Mouse (Mus musculus) lung, postnatal 10 days (tissue): ENCODE data around the gene Inpp4b.
A peak's percentile ranks its signal among the peaks of the same experiment; 100 is the strongest.

ENCODE experiments used
- DNase-seq: peaks from one replicate; pipeline ENCODE4 v3.0.0; 2021

Gene Inpp4b

DNA sequence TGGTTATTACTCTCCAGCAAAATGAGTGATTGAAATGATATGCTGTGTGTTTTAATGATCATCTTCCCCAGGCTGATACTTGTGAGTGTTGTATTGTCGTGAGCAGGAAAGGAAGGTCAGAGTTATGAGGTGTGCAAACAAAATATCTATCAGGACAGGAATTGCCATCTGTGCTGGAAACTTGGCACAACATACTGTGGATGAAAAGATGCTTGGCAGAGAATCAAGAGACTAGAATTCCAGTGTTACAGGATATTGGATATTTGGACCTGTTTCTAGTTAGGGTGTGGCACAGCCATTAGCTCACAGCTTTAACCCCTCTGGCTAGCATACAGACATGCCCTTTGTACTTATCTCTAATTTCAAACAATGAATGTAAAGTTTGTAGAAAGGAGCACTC is 507.6 kb downstream of the Inpp4b start:
- DNase-seq: no peak

DNA sequence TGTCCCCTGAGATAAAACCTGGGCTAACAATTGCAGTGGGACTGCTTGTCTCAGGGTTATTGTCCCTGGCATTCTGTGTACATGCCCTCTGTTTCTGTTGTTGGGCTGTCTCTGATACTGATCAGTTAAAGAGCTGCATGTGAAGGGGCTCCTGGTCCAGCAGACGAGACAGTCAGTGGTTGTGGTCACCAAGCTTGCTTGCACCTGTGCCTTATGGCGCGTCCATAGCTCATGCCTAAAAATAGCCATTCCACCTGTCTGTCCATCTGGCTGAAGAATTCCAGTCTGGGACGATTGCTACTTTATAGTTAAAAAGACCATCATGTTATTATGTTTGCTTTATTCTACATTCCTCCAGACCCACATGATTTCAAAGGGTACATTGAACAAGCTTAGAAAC is 510.8 kb downstream of the Inpp4b start:
- DNase-seq: no peak

DNA sequence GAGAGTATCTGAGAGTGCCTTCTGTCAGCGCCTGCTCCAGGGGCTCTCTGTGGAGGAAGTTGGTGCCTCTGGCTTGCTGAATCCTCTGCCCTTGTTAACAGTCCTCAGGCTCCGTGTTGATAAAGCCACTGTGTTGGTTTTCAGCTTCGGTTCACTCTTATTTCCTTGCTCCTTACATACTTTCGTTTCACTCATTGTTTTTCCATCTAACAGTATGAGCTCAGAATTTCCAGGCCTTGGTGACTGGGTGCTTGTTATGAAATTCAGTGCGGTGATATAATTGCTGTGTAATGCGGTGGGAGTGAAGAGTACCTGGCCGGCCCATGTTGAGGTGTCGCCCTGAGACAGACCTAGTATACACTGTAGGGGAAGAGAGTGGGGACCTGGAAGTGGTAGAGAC is 512.2 kb downstream of the Inpp4b start:
- DNase-seq: no peak

GRCm38 (mm10) chr8:81855009-81855408 is 512.7 kb downstream of the Inpp4b start:
- DNase-seq: no peak

DNA sequence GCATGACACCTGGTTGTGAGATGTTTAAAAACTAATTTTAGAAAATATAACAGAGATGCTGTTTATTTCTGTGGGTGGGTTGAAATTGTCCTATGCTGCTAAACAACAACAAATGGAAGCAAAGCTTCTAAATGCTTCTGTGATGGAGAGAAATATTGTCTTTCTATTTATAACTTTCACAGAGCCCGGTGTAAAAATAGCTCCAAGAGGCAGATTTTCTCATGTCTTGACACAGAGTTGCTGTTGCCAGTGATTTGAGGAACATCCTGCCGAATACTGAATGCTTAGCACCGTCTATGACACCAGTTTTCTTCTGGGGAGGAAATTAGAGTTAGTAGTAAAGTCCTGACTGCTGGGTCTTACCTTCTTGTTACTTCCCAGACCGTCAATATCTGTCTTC is 513.8 kb downstream of the Inpp4b start:
- DNase-seq: no peak

- no peak for DNase-seq
Observed at GRCm38 (mm10) chr8:81856608-81857007, 514.3 kb downstream of the Inpp4b start.

DNA sequence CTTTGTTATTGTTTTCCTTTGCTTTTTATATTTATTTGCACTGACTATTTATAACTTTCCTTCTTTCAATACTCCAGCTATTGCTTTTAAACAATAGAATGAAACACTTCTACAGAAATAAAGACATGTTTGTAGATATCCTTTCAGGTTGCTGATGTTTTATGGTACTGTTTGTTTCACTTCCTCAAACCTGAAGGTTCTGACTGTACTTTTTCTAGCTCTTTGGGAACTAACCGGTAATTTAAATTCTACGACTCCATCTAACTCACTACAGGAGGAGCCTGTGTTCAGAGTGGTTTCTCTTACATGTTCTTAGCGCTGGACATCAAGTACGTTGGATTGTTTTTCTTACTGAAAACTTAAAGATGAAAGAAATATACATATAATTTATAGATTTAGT is 516.0 kb downstream of the Inpp4b start:
- no peak for DNase-seq

DNA sequence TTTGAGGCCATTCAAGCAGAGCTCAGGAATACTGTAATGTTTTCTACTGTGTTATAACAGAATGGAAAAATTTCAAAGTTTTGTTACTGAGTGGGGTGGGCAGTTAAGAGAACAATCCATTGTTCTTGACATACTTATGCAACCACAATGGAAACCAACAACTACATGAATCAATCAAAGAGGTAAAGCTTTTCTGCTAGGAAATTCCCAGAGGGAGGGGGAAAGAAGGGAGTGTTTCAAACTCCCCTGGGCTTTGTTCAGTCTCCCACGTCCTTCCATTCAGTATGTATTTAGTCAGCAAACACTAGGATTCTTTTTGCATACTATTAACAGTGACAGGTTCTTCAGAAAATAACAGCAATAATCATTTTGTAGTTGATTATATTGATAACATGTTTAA is 517.4 kb downstream of the Inpp4b start:
- DNase-seq: no peak

DNA sequence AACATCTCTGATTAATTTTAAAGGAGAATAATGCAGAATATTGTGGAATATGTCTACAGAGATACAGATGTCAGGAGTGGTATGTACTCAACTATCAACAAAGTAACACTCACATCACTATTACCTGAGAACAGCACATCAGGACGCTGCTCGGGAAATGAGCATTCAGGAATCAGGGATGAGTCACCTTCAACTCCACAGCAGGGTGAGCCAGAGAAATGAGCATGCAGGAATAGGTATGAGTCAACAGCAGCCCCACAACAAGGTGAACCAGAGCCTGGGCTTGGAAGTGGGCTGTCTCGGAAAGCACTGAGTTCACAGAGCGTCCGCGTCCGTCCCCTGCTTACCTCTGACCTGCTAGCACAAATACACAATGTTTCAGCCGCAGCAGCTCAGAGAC is 519.0 kb downstream of the Inpp4b start:
- no peak for DNase-seq

DNA sequence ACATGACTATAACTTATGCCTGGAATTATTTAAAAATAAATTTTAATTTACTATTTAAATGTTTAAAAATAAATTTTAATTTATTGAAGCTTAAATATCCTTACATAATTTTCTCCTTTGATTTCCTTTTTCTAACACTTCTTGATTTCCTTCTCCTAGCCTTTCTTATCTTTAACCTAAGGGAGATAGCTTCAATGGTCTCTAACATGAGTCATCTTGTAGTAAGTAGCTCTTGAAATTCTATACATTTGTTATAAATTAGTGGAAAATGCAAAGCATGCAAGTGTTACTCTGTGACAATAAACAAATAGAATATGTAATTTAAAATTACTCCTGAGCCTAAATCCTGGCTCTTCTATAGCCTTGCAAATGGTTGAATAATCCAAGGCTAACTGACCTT is 520.4 kb downstream of the Inpp4b start:
- DNase-seq: no peak

DNA sequence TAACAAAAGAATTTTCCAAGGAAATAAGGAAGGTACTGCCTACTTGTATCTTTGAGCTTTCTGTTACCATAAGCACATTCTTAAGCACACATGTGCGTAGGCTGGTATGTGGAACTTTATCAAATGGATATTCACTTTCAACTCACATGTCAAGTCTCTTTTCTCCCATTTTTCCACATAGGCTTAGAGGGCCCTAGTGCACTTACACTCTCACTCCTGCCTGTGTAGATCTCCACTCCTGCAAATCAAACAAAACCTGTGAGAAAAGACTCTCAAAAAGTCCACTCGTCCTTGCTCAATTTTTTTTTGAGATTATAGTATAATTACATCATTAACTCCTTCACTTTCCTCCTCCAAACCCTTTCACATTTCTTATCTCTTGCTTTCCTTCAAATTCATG is 522.0 kb downstream of the Inpp4b start:
- DNase-seq: no peak

DNA sequence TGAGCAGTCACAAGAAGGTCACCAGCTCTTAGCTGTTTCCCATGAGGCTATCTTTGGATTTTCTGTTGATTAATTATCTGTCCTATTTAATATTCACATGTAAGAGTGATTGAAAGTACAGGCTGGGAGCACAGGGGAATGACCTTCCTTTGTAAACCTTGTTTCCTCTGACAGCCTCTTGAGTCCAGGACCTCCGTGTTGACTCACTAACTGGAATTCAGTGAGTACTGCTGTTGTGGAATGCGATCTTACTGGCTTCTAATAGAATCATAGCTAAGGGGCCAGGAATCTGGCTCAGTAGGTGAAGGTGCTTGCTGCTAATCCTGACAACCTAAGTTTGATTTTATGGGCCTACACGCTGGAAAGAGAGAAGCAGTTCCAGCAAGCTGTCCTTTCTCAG is 523.3 kb downstream of the Inpp4b start:
- peak; percentile 11 for DNase-seq

DNA sequence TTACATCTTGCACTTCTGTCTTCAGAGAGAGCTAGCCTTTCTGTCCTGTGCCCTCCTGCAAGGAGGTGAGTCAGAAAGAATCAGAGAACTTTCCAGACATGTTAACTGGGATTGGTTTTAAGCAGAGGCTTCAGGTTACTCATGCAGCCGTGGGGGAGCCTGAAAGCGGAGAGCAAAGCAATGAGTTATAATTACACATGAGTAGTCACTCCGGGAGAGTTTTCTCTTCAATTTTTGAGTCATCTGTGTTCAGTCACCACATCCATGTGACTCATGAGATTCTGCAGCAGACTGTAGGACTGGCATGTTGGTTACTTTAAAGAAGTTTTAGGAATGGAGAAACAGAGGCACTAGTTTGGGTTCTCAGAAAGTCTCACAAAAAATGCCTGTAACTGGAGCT is 524.7 kb downstream of the Inpp4b start:
- DNase-seq: no peak

DNA sequence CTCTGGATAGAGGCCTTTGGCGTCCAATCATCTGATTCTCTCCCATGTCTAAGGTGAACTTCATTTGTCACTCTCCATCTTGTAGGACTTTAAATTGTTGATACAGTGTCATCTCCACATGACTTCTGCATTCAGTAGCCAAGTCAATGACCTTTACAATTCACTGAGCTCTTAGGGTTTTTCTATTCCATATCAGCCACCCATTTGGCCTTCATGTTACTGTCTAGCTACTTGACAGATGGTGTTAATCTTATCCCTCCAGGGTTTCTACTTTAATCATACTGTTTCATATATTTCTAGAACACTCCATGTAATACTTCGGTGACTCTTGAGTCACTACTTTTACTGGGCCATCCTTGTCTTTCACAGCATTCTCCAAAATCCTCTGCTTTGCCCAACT is 528.1 kb downstream of the Inpp4b start:
- no peak for DNase-seq

- DNase-seq: no peak
Observed at GRCm38 (mm10) chr8:81880071-81880470, 537.7 kb downstream of the Inpp4b start.

DNA sequence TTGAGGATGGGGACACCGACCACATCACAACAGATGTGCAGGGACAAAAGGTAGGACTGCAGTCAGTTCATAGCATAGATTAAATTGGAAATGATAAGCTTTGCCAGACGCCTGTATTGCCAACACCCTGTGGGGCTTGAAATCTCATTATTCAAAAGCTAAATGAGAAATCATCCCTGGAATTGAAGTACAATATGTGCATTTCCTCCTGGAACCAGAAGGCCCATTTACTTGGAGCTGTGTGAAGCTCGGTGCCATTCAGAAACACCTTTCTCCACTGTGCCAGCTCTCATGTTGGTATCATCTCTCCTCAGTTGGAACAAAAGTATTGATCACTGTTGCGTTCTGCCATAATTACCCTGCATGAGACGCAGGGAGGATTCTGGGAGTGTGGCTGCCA is 541.8 kb downstream of the Inpp4b start:
- DNase-seq: no peak

GRCm38 (mm10) chr8:81888843-81889242 is 546.5 kb downstream of the Inpp4b start:
- DNase-seq: peak; percentile 31

DNA sequence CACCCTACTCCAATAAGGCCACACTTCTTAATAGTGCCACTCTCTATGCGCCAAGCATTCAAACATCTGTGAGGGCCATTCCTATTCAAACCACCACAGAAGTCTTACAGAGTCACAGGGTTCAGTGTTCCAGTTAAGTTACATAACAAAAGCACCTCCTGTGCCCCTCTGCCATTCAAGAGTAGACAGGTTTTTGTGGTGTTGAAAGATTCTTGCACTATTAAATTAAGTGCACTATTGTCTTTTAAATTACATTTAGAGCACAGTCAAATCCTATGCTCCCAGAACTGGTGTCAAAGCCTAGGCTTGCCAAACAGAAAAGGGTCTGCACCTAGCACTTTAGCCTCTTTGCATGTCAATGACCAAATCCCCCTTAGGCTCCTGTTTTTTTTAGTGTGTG is 550.9 kb downstream of the Inpp4b start:
- DNase-seq: no peak

DNA sequence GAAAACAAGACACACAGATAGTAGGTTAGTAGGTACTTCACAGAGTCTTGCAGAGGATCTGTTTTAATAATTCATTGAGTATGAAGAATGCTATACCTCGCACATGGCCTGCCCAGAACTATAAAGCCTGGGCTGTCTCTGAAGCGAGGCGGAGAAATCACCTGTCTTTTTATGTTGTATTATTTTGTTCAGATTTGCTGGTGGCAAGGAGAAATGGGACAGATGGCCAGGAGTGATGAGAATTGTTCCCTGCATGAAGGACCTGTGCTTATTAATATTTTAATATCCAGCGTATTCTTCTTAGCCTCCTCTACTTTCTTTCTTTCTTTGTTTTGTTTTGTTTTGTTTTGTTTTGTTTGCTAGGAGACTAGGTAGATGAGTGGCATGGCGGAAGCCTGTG is 604.5 kb downstream of the Inpp4b start:
- DNase-seq: no peak

GRCm38 (mm10) chr8:81953101-81953500 is 610.7 kb downstream of the Inpp4b start:
- DNase-seq: no peak

DNA sequence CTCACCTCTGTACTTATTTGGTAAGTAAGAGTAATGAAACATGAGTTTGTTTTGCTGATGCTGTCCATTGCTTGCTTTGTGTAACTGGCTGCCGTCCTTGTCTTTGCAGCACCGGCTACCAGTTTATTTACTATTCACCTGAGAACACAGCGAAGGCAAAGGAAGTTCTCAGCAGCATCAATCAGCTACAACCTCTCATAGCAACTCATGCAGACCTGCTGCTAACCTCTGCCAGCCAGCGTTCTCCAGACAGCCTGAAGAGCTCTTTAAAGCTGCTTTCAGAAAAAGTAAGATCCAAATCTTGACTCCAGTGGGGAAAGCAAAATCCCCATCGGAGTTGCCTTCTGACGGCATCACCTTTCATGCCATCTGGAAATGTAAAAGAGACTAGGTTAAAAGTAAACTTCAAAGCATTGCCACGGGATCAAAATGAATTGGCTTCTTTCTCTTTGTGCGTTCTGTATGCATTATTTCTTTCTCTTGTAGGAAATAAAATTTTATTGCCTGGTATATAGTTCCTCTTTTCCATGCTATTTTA is 642.8 kb downstream of the Inpp4b start:
- no peak for DNase-seq

DNA sequence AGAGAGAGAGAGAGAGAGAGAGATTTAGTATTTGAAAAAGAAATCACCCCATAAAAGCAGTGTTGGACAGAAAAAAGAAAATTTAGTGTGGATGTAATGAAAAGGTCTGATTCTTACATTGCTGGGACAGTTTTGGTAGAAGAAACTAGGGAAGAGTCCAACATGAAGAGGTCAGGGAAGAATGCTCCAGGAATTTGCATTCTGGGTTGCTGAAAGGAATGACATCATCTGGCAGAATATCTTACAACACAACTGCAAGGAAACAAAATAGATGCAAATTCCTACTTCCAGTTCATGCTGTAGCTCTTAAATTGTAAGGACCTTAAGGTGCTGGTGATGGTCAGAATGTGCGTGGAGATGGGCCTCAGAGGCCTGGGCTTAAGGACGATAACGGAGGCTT is 650.6 kb downstream of the Inpp4b start:
- no peak for DNase-seq

- DNase-seq: no peak
Observed at GRCm38 (mm10) chr8:81996239-81996638, 653.9 kb downstream of the Inpp4b start.

DNA sequence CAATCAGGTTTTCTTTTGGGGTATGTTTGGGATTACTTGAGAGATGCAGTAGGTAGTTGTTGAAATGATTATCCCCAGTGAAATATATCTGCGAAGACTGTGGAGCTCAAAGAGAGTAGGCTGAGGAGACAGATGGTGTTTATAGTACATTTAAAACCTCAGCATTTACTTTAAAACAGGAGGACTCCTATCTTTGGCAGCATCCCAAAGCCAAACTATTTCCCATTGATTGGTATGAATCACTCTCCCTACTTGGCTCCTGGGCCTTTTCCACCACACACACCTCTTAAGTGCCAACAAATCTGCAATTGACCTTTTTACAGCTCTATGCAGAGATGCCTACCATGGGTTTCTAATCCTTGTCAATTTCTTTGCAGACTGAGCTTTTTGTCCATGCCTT is 654.5 kb downstream of the Inpp4b start:
- no peak for DNase-seq

GRCm38 (mm10) chr8:82004158-82004557 is 661.8 kb downstream of the Inpp4b start:
- no peak for DNase-seq

GRCm38 (mm10) chr8:82005466-82005865 is 663.1 kb downstream of the Inpp4b start:
- no peak for DNase-seq
